Mouse (Mus musculus) limb, embryonic 11.5 days (tissue): Measurements from ENCODE around the gene Ctc1. TPM values are rescaled to one million over a fixed set of nuclear protein-coding genes. Genes with fewer than 3 reads are reported as not detected.
"Not testable (repeated sequence)": the region's sequence is repeated elsewhere in the genome, so short reads cannot be mapped to it uniquely, and the experiment has no call there.

Experiments used
- ATAC-seq: fragments of 200-750 bp; cut with Nextera tagmentation; 2 replicates; pipeline ENCODE4 v1.8.0; 2017; ENCODE audit warnings: low read depth; ENCODE audit not compliant: insufficient number of reproducible peaks, low FRiP score, low TSS enrichment
- DNase-seq: peaks from one replicate; pipeline ENCODE4 v3.0.0-alpha.2; 2015; ENCODE audit warnings: low spot score
- H3K27ac ChIP-seq: fragments of 300-500 bp; sonication (generic); replicated peaks from 2 replicates; pipeline ENCODE4 v1.5.1; 2014; ENCODE audit warnings: low read depth, mild to moderate bottlenecking, low read length
- H3K27me3 ChIP-seq: fragments of 300-500 bp; sonication (generic); 2 replicates; pipeline ENCODE4 v1.6.1; 2014; ENCODE audit warnings: mild to moderate bottlenecking, low read length, mixed read lengths; ENCODE audit not compliant: control insufficient read depth, insufficient read depth
- H3K36me3 ChIP-seq: fragments of 300-500 bp; sonication (generic); 2 replicates; pipeline ENCODE4 v1.6.1; 2014; ENCODE audit warnings: mild to moderate bottlenecking, low read length, moderate library complexity, mixed read lengths; ENCODE audit not compliant: control insufficient read depth, insufficient read depth
- H3K4me1 ChIP-seq: fragments of 300-500 bp; sonication (generic); 2 replicates; pipeline ENCODE4 v1.6.1; 2014; ENCODE audit warnings: low read length, mixed read lengths; ENCODE audit not compliant: control insufficient read depth, insufficient read depth
- H3K4me2 ChIP-seq: fragments of 300-500 bp; sonication (generic); 2 replicates; pipeline ENCODE4 v1.6.1; 2014; ENCODE audit warnings: low read depth, mild to moderate bottlenecking, moderate library complexity; ENCODE audit not compliant: severe bottlenecking
- H3K4me3 ChIP-seq: fragments of 300-500 bp; sonication (generic); 2 replicates; pipeline ENCODE4 v1.5.1; 2014; ENCODE audit warnings: low read depth, low read length
- H3K9ac ChIP-seq: fragments of 300-500 bp; sonication (generic); 2 replicates; pipeline ENCODE4 v1.6.1; 2014; ENCODE audit warnings: mild to moderate bottlenecking, low read length
- H3K9me3 ChIP-seq: fragments of 300-500 bp; sonication (generic); 2 replicates; pipeline ENCODE4 v1.6.1; 2016; ENCODE audit warnings: low read length; ENCODE audit not compliant: control insufficient read depth
- WGBS: fragments of 180-500 bp; shearing (Covaris S2); extraction: QIAGEN DNeasy Blood & Tissue Kit; methylation state at CpG from one replicate; pipeline ENCODE4 v1.1.7; 2014; 5-methylcytosine and 5-hydroxymethylcytosine counted together
- polyA plus RNA-seq: library from polyadenylated mRNA; unstranded; fragments of >200 nt; fragmentation: Nextera tagmentation; extraction: Ambion mirVana; gene quantifications from 2 replicates; pipeline ENCODE4 v1.2.1, GENCODE M21; 2014

Gene Ctc1
- polyA plus RNA-seq, 1 experiment from 2014 or later, result 80.4 TPM

DNA sequence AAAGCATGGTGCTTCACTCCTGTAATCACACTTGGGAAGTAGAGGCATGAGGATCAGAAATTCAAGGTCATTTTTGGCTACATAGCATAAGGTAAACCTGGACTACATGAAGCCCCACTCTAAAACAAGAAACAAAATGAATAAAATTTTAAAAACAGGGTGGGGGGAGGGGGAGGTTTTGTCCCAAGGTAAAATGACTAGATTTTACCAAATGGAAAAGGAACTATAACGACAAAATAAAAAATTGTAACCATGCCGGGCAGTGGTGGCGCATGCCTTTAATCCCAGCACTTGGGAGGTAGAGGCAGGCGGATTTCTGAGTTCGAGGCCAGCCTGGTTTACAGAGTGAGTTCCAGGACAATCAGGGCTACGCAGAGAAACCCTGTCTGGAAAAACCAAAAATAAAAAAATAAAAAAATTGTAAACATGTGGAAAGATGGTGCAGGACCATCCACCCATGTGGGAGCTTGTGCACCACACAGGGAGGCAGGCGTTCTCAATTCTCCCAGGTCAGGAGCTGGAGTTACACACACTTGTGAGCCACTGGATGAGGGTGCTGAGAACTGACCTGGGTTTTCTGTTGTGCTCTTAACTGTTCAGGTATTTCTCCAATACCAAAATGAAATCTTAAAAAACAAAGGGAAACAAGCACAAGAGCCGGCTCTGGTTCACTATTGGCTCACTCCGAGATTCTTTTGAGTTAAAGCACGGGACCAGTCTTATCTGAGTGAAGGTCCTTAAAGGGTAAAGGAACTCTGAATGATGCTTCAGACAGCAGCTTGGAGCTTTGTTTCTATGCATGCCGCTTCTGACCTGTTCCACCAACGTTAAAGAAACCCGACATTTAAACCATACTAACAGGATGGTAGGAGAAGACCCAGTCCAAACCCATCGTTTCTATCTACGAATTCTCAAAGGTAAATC lies 5.0 kb upstream of the Ctc1 start:
- H3K4me1 ChIP-seq, result peaks cover 4% of the 10 kb centered on the region; the same call in 1 of the 2 replicates
- ATAC-seq, result no peak
- H3K4me3 ChIP-seq, result no peak overlapping the region
- no peaks in the 10 kb centered on the region for H3K9me3 ChIP-seq
- WGBS, result 90% methylated on average over 15 of the region's 15 CpGs
- no peak overlapping the region for H3K4me2 ChIP-seq
- no peak for DNase-seq
- H3K27me3 ChIP-seq, result no peaks in the 10 kb centered on the region
- H3K27ac ChIP-seq, result no peak overlapping the region
- no peak overlapping the region for H3K9ac ChIP-seq
- H3K36me3 ChIP-seq, result no peaks in the 10 kb centered on the region

DNA sequence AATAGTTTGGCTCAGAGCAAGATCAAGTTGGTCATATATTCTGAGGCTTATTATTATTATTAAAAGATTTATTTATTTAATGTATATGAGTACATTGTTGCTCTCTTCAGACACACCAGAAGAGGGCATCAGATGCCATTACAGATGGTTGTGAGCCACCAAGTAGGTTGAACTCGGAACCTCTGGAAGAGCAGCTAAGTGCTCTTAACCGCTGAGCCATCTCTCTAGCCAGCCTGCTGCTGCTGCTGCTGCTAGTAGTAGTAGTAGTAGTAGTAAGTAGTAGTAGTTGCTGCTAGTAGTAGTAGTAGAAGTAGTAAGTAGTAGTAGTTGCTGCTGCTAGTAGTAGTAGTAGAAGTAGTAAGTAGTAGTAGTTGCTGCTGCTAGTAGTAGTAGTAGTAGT lies 4.3 kb upstream of the Ctc1 start:
- not testable (repeated sequence) for H3K9me3 ChIP-seq, H3K27ac ChIP-seq, H3K4me1 ChIP-seq, ATAC-seq, H3K27me3 ChIP-seq, DNase-seq, H3K9ac ChIP-seq, H3K36me3 ChIP-seq
- WGBS, result 64% methylated on average over 2 of the region's 2 CpGs
- Histone ChIP-seq H3K4me3 (peak overlapping the region; percentile 51), H3K4me2 (peak overlapping the region; percentile 69)

DNA sequence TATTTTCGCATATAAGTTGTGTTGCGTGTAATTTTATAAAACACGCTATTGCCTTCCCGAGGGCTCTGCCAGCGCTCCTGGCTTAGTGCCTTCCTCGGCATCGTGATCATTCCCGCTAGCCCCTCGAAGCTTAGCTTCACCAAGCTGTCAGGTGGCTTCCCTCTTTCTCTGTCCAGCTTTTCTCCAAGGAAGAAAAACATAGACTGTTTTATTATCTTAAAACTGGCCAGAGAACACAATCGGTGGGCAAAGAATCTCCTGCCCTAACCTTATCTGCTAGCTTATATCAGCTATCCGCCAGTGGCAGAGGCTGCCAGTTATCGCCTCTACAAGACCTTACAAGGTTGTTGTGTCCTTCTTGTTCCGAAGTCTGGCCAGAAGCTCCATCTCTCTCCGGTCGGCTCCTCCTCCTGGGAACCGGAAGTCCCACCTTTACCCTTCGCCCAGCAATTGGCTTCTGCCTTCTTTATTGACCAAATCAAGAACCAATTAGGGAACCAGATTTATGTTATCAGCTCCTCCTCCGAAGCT lies 3.6 kb upstream of the Ctc1 start:
- Histone ChIP-seq H3K4me3 (peak overlapping the region; percentile 51), H3K4me2 (peak overlapping the region; percentile 69), H3K36me3 (no peaks in the 10 kb centered on the region), H3K27me3 (no peaks in the 10 kb centered on the region), H3K27ac (0 out of 2 replicates have a peak overlapping the region, but pooled peaks have one; percentile 10), H3K9ac (peak overlapping the region; percentile 35), H3K4me1 (peaks cover 9% of the 10 kb centered on the region; the same call in 1 of the 2 replicates), H3K9me3 (no peaks in the 10 kb centered on the region)
- ATAC-seq, result no peak
- peak; percentile 85 for DNase-seq
- WGBS, result under 1% methylated on average over 18 of the region's 18 CpGs

DNA sequence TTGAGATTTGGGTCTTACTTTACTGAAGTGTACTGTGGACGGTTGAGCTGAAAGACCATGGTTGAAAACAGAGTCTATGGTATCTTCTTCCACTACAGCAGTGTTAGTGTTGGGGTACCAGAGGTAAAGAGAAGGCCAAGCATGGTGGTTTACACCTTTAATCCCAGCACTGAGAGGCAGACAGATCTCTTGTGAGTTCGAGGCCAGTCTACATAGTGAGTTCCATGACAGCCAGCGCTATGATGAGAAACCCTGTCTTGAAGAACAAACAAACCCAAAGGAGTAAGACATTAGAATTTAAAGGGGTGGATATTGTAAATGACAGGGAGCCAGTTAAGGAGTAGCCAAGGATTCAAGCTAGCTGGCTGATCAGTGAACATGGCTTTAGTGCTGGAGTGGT lies 1.0 kb downstream of the Ctc1 start:
- ATAC-seq (no peak), DNase-seq (no peak)
- Histone ChIP-seq H3K4me1 (peaks cover 7% of the 10 kb centered on the region; the same call in 1 of the 2 replicates), H3K27ac (no peak overlapping the region), H3K27me3 (no peaks in the 10 kb centered on the region), H3K4me3 (peak overlapping the region; percentile 60), H3K9me3 (no peaks in the 10 kb centered on the region), H3K4me2 (peak overlapping the region; percentile 64), H3K9ac (peak overlapping the region; percentile 85), H3K36me3 (0 out of 2 replicates have a peak, but pooled peaks cover 3% of the 10 kb centered on the region)
- WGBS, result 64% methylated on average over 3 of the region's 3 CpGs

DNA sequence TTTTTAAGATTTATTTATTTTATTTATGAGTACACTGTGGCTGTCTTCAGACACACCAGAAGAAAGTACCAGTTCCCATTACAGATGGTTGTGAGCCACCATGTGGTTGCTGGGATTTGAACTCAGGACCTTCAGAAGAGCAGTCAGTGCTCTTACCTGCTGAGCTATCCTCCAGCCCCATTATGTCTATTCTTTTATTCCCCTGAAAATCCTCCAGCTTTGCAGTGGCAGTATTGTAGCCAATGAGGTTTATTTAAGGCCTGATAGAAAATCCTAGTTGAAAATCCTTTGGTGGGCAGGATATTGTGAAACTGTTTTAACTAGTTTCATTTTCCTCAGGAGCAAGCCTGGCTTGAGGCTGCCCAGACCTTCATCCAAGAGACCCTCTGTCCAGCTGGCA lies 5.0 kb downstream of the Ctc1 start:
- Histone ChIP-seq H3K4me3 (no peak overlapping the region), H3K36me3 (peaks cover 13% of the 10 kb centered on the region), H3K27me3 (no peaks in the 10 kb centered on the region), H3K4me1 (peaks cover 7% of the 10 kb centered on the region; the same call in 1 of the 2 replicates), H3K27ac (no peak overlapping the region), H3K9ac (no peak overlapping the region), H3K9me3 (no peaks in the 10 kb centered on the region), H3K4me2 (no peak overlapping the region)
- no peak for DNase-seq
- no peak for ATAC-seq

DNA sequence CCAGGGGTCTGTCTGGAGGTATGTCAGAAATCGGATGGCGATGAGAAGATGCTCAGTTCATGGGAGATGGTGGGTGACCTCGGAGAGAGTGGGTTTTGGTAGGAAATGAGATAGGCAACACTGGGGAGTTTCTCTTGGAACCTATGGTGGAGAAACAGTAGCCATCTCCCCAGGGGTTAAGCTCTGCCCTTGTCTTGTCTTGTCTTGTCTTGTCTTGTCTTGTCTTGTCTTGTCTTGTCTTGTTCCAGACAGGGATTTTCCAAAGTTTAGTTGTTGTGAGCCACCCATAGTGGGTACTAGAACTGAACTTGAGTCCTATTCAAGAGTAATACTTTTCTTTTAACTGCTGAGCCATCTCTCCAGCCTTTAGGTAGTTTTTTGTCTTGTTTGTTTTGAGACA lies 10.9 kb downstream of the Ctc1 start:
- H3K4me2 ChIP-seq, result no peak overlapping the region
- peaks cover 32% of the 10 kb centered on the region for H3K36me3 ChIP-seq
- H3K27ac ChIP-seq, result no peak overlapping the region
- no peak for DNase-seq
- no peaks in the 10 kb centered on the region for H3K27me3 ChIP-seq
- no peaks in the 10 kb centered on the region for H3K9me3 ChIP-seq
- no peak overlapping the region for H3K9ac ChIP-seq
- no peak for ATAC-seq
- WGBS, result 97% methylated on average over 3 of the region's 3 CpGs
- H3K4me1 ChIP-seq, result no peaks in the 10 kb centered on the region
- no peak overlapping the region for H3K4me3 ChIP-seq

DNA sequence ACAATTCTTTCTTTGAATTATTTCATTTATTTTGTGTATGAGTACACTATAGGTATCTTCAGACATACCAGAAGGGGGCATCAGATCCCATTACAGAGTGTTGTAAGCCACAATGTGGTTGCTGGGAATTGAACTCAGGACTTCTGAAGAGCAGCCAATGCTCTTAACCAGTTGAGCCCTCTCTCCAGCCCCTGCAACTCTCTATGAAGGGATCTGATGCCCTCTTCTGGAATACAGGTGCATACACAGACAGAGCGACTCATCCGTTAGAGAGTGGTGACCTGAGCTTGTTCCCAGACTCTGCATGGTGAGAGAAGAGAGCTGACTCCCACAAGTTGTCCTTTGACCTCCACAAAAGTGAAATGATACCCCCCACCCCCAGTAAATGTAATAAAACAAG lies 13.1 kb downstream of the Ctc1 start:
- WGBS, result 70% methylated on average over 2 of the region's 2 CpGs
- ATAC-seq, result no peak
- DNase-seq, result no peak
- Histone ChIP-seq H3K4me2 (no peak overlapping the region), H3K4me1 (no peaks in the 10 kb centered on the region), H3K27me3 (no peaks in the 10 kb centered on the region), H3K4me3 (no peak overlapping the region), H3K9me3 (no peaks in the 10 kb centered on the region), H3K36me3 (peaks cover 25% of the 10 kb centered on the region), H3K9ac (no peak overlapping the region), H3K27ac (no peak overlapping the region)

DNA sequence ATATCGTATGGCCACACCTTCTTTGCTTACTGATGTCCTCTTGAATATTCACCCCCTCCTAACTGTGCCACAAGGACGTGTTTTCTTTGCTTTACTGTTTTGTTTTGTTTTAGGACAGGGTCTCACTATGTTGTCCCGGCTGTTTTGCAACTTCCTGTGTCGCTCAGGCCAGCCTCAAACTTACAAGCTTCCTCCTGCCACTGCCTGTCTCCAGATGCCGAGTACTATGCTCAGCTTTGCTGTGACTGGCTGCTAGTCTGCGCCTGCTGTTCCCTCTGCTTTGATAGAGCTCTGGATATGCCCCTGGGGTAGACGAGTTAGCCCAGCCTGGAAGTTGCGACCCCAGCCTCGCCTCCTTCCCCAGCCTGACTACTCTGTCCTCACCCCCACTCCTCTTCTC lies 17.8 kb downstream of the Ctc1 start:
- H3K27ac ChIP-seq, result no peak overlapping the region
- no peak overlapping the region for H3K9ac ChIP-seq
- DNase-seq (no peak), ATAC-seq (no peak)
- H3K9me3 ChIP-seq, result no peaks in the 10 kb centered on the region
- H3K4me1 ChIP-seq, result peaks cover 6% of the 10 kb centered on the region; the same call in 1 of the 2 replicates
- H3K36me3 ChIP-seq, result peaks cover 21% of the 10 kb centered on the region
- 82% methylated on average over 9 of the region's 9 CpGs for WGBS
- no peaks in the 10 kb centered on the region for H3K27me3 ChIP-seq
- H3K4me3 ChIP-seq, result no peak overlapping the region
- H3K4me2 ChIP-seq, result no peak overlapping the region
